ENCODE assay signal across 21 mouse cellular contexts in genomic region chr1:61698462-61699218, GRCm38 (mm10).
DNase-seq lines count a peak whose midpoint lies in the region; ATAC-seq and TF ChIP-seq lines count a peak whose summit lies in the region.
"Had no signal": no experiment of that assay in that cellular context is flagged by ENCODE, and none has a peak within 500 bp of the region (broad histone marks: within the 10 kb centered on the region; RNA-seq: fewer than 3 reads in every experiment).

No protein-coding gene starts in this region.

- peak; percentile 1 to 9 for DNase-seq in spleen, postnatal 36 days (ENCODE audit: low spot score in 2 of 2)
- DNase-seq in spleen, postnatal 14 days (ENCODE audit: low spot score in 2 of 2), result no peak
- peak; percentile 42 for DNase-seq in hindlimb bud, embryonic 11.5 days (ENCODE audit: extremely low spot score, low read depth, low spot score)
- no peak for DNase-seq in forebrain, postnatal 0 days
- no peak for DNase-seq in cerebellum, adult 9-10 months
- DNase-seq: adrenal gland, postnatal 10 days; cerebellum, adult 11 months; cerebellum, adult 9-11 months; cerebellum, postnatal 36 days; gastrocnemius, postnatal 10 days; heart, adult 18-20 months; heart, postnatal 10 days; heart, postnatal 4 days had no signal

- TF ChIP-seq CTCF in forebrain, postnatal 0 days (IDR thresholded peaks at IDR 0.05; ENCODE audit: low read depth), result no peak

- H3K4me3 ChIP-seq in neural tube, embryonic 14.5 days (ENCODE audit: low read depth, low read length), result no peak overlapping the region
- H3K4me3 ChIP-seq in forebrain, postnatal 0 days (ENCODE audit: low read depth, low read length), result no peak overlapping the region
- H3K4me3 ChIP-seq: embryonic facial prominence, embryonic 13.5 days; forebrain, embryonic 13.5 days; heart, embryonic 10.5 days; hindbrain, embryonic 12.5 days had no signal

- no peaks in the 10 kb centered on the region for H3K9me3 ChIP-seq in neural tube, embryonic 14.5 days (ENCODE audit: control insufficient read depth, low read length)
- H3K9me3 ChIP-seq in forebrain, postnatal 0 days (ENCODE audit: low read length), result no peaks in the 10 kb centered on the region
- H3K9me3 ChIP-seq: embryonic facial prominence, embryonic 13.5 days; forebrain, embryonic 13.5 days; heart, embryonic 10.5 days; hindbrain, embryonic 12.5 days had no signal

- no peak overlapping the region for H3K27ac ChIP-seq in neural tube, embryonic 14.5 days (ENCODE audit: low read depth, low read length)
- no peak overlapping the region for H3K27ac ChIP-seq in forebrain, postnatal 0 days (ENCODE audit: low read depth, low read length)
- H3K27ac ChIP-seq: embryonic facial prominence, embryonic 13.5 days; forebrain, embryonic 13.5 days; heart, embryonic 10.5 days; hindbrain, embryonic 12.5 days; hindbrain, postnatal 0 days had no signal

- peak; percentile 70 for ATAC-seq in neural tube, embryonic 14.5 days (ENCODE audit: low read depth)
- ATAC-seq in forebrain, postnatal 0 days, result no peak
- no peak for ATAC-seq in frontal cortex, adult (ENCODE audit: low TSS enrichment)
- ATAC-seq: CD4-positive, CD25-positive, alpha-beta regulatory T cell, adult 4 months; forebrain, embryonic 13.5 days; hindbrain, postnatal 0 days had no signal

- H3K36me3 ChIP-seq in neural tube, embryonic 14.5 days (ENCODE audit: control insufficient read depth, insufficient read depth, low read length), result no peaks in the 10 kb centered on the region
- H3K36me3 ChIP-seq in forebrain, postnatal 0 days (ENCODE audit: insufficient read depth), result no peaks in the 10 kb centered on the region
- H3K36me3 ChIP-seq: embryonic facial prominence, embryonic 13.5 days; heart, embryonic 10.5 days; hindbrain, embryonic 12.5 days had no signal

- H3K4me2 ChIP-seq in neural tube, embryonic 14.5 days (ENCODE audit: low read depth, low read length), result no peak overlapping the region
- no peak overlapping the region for H3K4me2 ChIP-seq in forebrain, postnatal 0 days (ENCODE audit: low read depth)
- H3K4me2 ChIP-seq: embryonic facial prominence, embryonic 13.5 days; forebrain, embryonic 13.5 days; hindbrain, embryonic 12.5 days had no signal

- WGBS in neural tube, embryonic 14.5 days, result 37% methylated on average over 10 of the region's 10 CpGs
- WGBS in forebrain, postnatal 0 days, result 71% methylated on average over 10 of the region's 10 CpGs

- H3K4me1 ChIP-seq in neural tube, embryonic 14.5 days (ENCODE audit: control insufficient read depth, insufficient read depth, low read length), result no peaks in the 10 kb centered on the region
- H3K4me1 ChIP-seq in forebrain, postnatal 0 days (ENCODE audit: insufficient read depth), result 0 out of 2 replicates have a peak, but pooled peaks cover 3% of the 10 kb centered on the region
- H3K4me1 ChIP-seq: embryonic facial prominence, embryonic 13.5 days; forebrain, embryonic 13.5 days; heart, embryonic 10.5 days; hindbrain, embryonic 12.5 days had no signal

- H3K27me3 ChIP-seq in neural tube, embryonic 14.5 days (ENCODE audit: control insufficient read depth, insufficient read depth, low read length), result no peaks in the 10 kb centered on the region
- H3K27me3 ChIP-seq in forebrain, postnatal 0 days (ENCODE audit: insufficient read depth, low read length), result no peaks in the 10 kb centered on the region
- H3K27me3 ChIP-seq: embryonic facial prominence, embryonic 13.5 days; forebrain, embryonic 13.5 days; hindbrain, embryonic 12.5 days had no signal

- no peak overlapping the region for H3K9ac ChIP-seq in neural tube, embryonic 14.5 days (replicated peaks; ENCODE audit: low read depth, low read length)
- no peak overlapping the region for H3K9ac ChIP-seq in forebrain, postnatal 0 days
- H3K9ac ChIP-seq: embryonic facial prominence, embryonic 13.5 days; forebrain, embryonic 13.5 days; hindbrain, embryonic 12.5 days had no signal

Comparison
In these comparisons a context has a peak if more than half of its experiments do, and no peak if none do; other contexts are left out.
1. DNase-seq: peak in spleen, postnatal 36 days (2 of 2) and hindlimb bud, embryonic 11.5 days (single experiment); none in spleen, postnatal 14 days (0 of 2), forebrain, postnatal 0 days (single experiment) and cerebellum, adult 9-10 months (single experiment).